Mouse (Mus musculus) cerebellum, adult 8-10 months (tissue): ENCODE results near the gene Ttk.

Experiments
- DNase-seq: peaks from one replicate; pipeline ENCODE4 v3.0.0; 2022

Gene Ttk

DNA sequence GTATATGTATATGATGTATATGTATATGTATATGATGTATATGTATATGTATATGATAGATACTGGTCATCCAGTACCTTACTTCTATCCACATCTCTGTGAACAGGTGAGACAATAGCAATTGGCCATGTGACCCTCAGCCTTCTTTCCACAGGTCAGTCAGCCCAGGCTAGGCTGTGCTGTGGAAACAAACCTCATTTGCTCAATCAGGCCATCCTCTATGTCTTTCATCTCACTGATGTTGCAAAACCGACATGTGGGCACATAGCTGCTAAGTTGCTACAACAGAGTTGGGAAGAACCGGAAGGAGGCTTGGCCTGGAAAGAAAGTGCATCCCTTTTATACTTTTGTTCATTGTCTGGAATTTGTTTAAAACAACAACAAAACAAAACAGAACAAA lies 67.6 kb downstream of the Ttk start:
- DNase-seq: no peak

DNA sequence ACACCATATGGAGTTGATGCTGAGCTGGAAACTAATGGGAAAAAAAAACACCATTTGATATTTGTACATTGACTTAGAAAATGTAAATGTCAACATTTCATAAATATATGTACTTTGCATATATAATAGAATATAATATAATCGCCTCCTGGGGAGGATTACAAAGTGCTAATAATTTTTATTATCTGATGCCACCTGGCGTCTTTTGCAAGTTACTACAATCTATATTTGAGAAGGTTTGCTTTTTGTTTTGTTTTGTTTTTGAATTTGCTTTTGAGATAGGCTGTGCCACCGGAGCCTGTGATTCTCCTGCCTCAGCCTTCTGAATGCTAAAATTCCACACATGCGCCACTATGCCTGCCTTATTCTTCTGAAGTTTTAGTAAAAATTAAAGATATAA lies 71.3 kb downstream of the Ttk start:
- DNase-seq: no peak

DNA sequence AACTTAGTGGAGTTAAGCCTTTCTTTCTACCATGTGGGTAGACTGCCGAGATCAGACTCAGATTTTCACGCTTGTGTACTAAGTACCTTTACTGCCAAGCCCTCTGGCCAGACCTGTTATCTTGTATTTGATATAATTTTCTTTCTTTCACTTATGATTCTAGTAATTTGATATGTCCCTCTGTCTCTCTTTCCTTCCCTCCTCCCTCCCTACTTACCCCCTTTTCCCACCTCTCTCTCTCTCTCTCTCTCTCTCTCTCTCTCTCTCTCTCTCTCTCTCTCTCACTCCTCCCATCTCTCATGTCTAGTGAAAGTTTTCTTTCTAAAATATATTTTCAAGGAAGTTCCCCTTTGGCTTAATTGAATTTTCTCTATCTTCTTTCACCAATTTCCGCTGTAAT lies 72.5 kb downstream of the Ttk start:
- DNase-seq: no peak

DNA sequence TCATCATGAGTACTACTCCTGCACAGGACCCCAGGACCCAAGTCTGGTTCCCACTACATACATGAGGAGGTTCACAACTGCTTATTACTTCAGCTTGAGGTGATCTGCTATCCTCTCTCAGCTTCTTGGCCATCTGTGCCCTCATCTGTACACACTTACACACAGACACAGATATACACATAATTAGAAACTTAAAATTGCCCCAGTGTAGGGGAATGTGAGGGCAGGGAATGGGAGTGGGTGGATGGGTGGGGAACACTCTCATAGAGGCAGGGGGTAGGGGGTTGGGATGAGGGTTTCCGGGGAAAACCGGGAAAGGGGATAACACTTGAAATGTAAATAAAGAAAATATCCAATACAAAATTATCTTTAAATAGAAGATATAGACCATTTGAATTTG lies 75.3 kb downstream of the Ttk start:
- DNase-seq: no peak

DNA sequence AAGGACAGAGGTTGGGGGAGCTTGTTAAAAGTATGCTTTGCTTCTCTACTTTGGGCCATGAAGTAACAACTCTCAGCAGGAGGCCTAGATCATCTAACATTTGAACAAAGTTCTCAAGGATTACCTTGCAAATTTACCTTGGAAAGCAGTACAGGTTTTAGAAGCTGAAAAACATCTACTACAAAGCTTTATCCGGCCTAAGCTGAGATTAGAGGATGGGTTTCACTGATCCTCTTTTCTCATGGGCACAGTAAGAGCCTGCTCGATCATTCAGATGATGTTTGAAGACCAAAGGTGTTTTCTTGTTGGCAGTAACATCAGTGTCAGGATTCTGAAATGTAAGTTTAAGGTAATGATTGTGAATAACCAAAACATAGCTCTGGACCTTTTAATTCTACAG lies 76.4 kb downstream of the Ttk start:
- no peak for DNase-seq
